Mouse (Mus musculus): ENCODE measurements around the gene Mettl2.

DNA sequence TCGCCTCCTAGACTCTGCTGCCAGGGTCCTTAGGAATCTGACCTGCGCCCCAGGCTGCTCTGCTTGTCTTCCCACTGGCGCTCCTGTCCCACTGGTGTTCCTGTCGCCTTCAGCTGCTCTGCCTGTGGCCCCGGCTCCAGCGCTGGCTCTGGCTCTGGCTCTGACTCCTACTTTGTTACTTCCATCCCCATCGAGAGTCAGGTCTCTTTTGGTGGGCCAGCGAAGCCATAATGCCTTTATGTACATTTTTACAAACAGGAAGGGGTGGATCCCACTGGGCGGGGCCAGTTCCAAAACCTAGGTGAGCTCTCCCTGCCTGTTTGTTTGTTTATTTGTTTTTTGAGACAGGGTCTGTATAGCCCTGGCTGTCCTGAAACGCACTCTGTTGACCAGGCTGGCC is 40.6 kb downstream of the Mettl2 start:
- TF ChIP-seq GATA1 (IDR thresholded peaks at IDR 0.05; ENCODE audit: borderline replicate concordance, low read length) (no peak), FLI1 (IDR thresholded peaks at IDR 0.05; ENCODE audit: low read length) (no peak)

Measured in megakaryocyte, embryonic 14.5 days (primary cell).